Mouse (Mus musculus): Measurements from ENCODE around the gene Foxk1. TPM values are rescaled to one million over a fixed set of nuclear protein-coding genes. Genes with fewer than 3 reads are reported as not detected.

The Foxk1 gene
- polyA plus RNA-seq, 1 experiment from 2014 or later, result 3.7 TPM

GRCm38 (mm10) chr5:142482512-142482911 is 81.2 kb downstream of the Foxk1 start:
- no peaks in the 10 kb centered on the region; the same call in 1 of the 2 replicates for H3K4me1 ChIP-seq (ENCODE audit: control insufficient read depth, insufficient read depth, low read length)
- no peaks in the 10 kb centered on the region for H3K36me3 ChIP-seq (ENCODE audit: control insufficient read depth, insufficient read depth, low read length)
- H3K4me2 ChIP-seq (ENCODE audit: low read depth, low read length), result no peak overlapping the region
- H3K27me3 ChIP-seq (ENCODE audit: control insufficient read depth, insufficient read depth, low read length), result no peaks in the 10 kb centered on the region
- no peak for ATAC-seq (ENCODE audit: insufficient read depth, low FRiP score)
- WGBS, result 65% methylated on average over 2 of the region's 2 CpGs
- H3K9ac ChIP-seq (ENCODE audit: low read length), result no peak overlapping the region
- H3K9me3 ChIP-seq (replicated peaks; ENCODE audit: control insufficient read depth, low read length), result no peaks in the 10 kb centered on the region
- H3K27ac ChIP-seq (ENCODE audit: low read length), result no peak overlapping the region
- H3K4me3 ChIP-seq (replicated peaks; ENCODE audit: low read length), result no peak overlapping the region

GRCm38 (mm10) chr5:142483581-142483980 is 82.3 kb downstream of the Foxk1 start:
- H3K27ac ChIP-seq (ENCODE audit: low read length), result no peak overlapping the region
- no peaks in the 10 kb centered on the region; the same call in 1 of the 2 replicates for H3K4me1 ChIP-seq (ENCODE audit: control insufficient read depth, insufficient read depth, low read length)
- no peak overlapping the region for H3K4me2 ChIP-seq (ENCODE audit: low read depth, low read length)
- no peaks in the 10 kb centered on the region for H3K36me3 ChIP-seq (ENCODE audit: control insufficient read depth, insufficient read depth, low read length)
- H3K9me3 ChIP-seq (replicated peaks; ENCODE audit: control insufficient read depth, low read length), result no peaks in the 10 kb centered on the region
- no peaks in the 10 kb centered on the region for H3K27me3 ChIP-seq (ENCODE audit: control insufficient read depth, insufficient read depth, low read length)
- no peak for ATAC-seq (ENCODE audit: insufficient read depth, low FRiP score)
- no peak overlapping the region for H3K9ac ChIP-seq (ENCODE audit: low read length)
- 91% methylated on average over 5 of the region's 5 CpGs for WGBS
- no peak overlapping the region for H3K4me3 ChIP-seq (replicated peaks; ENCODE audit: low read length)

- Histone ChIP-seq H3K4me3 (replicated peaks; ENCODE audit: low read length) (no peak overlapping the region), H3K4me1 (ENCODE audit: control insufficient read depth, insufficient read depth, low read length) (no peaks in the 10 kb centered on the region), H3K9ac (ENCODE audit: low read length) (no peak overlapping the region), H3K4me2 (ENCODE audit: low read depth, low read length) (no peak overlapping the region), H3K9me3 (replicated peaks; ENCODE audit: control insufficient read depth, low read length) (no peaks in the 10 kb centered on the region), H3K36me3 (ENCODE audit: control insufficient read depth, insufficient read depth, low read length) (no peaks in the 10 kb centered on the region), H3K27ac (ENCODE audit: low read length) (no peak overlapping the region), H3K27me3 (ENCODE audit: control insufficient read depth, insufficient read depth, low read length) (no peaks in the 10 kb centered on the region)
- no peak; the same call in 1 of the 2 replicates for ATAC-seq (ENCODE audit: insufficient read depth, low FRiP score)
- 44% methylated on average over 9 of the region's 9 CpGs for WGBS
Measured at GRCm38 (mm10) chr5:142486654-142487053, 85.4 kb downstream of the Foxk1 start.

- WGBS, result 70% methylated on average over 9 of the region's 9 CpGs
- no peaks in the 10 kb centered on the region for H3K36me3 ChIP-seq (ENCODE audit: control insufficient read depth, insufficient read depth, low read length)
- ATAC-seq (ENCODE audit: insufficient read depth, low FRiP score), result no peak
- no peaks in the 10 kb centered on the region for H3K9me3 ChIP-seq (replicated peaks; ENCODE audit: control insufficient read depth, low read length)
- H3K27me3 ChIP-seq (ENCODE audit: control insufficient read depth, insufficient read depth, low read length), result no peaks in the 10 kb centered on the region
- H3K4me1 ChIP-seq (ENCODE audit: control insufficient read depth, insufficient read depth, low read length), result no peaks in the 10 kb centered on the region
- H3K27ac ChIP-seq (ENCODE audit: low read length), result no peak overlapping the region
- H3K4me3 ChIP-seq (replicated peaks; ENCODE audit: low read length), result no peak overlapping the region
- H3K9ac ChIP-seq (ENCODE audit: low read length), result no peak overlapping the region; the same call in 1 of the 2 replicates
- no peak overlapping the region for H3K4me2 ChIP-seq (ENCODE audit: low read depth, low read length)
Measured at GRCm38 (mm10) chr5:142489955-142490707, 88.8 kb downstream of the Foxk1 start.

- no peak for ATAC-seq (ENCODE audit: insufficient read depth, low FRiP score)
- H3K4me1 ChIP-seq (ENCODE audit: control insufficient read depth, insufficient read depth, low read length), result no peaks in the 10 kb centered on the region
- H3K27me3 ChIP-seq (ENCODE audit: control insufficient read depth, insufficient read depth, low read length), result no peaks in the 10 kb centered on the region
- no peak overlapping the region for H3K4me2 ChIP-seq (ENCODE audit: low read depth, low read length)
- no peaks in the 10 kb centered on the region for H3K36me3 ChIP-seq (ENCODE audit: control insufficient read depth, insufficient read depth, low read length)
- no peaks in the 10 kb centered on the region for H3K9me3 ChIP-seq (replicated peaks; ENCODE audit: control insufficient read depth, low read length)
- WGBS, result 86% methylated on average over 3 of the region's 3 CpGs
- no peak overlapping the region for H3K27ac ChIP-seq (ENCODE audit: low read length)
- no peak overlapping the region for H3K9ac ChIP-seq (ENCODE audit: low read length)
- no peak overlapping the region for H3K4me3 ChIP-seq (replicated peaks; ENCODE audit: low read length)
Measured at GRCm38 (mm10) chr5:142493307-142493706, 92.0 kb downstream of the Foxk1 start.

- WGBS, result 56% methylated on average over 14 of the region's 14 CpGs
- Histone ChIP-seq H3K4me3 (replicated peaks; ENCODE audit: low read length) (no peak overlapping the region), H3K4me1 (ENCODE audit: control insufficient read depth, insufficient read depth, low read length) (no peaks in the 10 kb centered on the region), H3K27ac (ENCODE audit: low read length) (no peak overlapping the region), H3K4me2 (ENCODE audit: low read depth, low read length) (no peak overlapping the region), H3K9ac (ENCODE audit: low read length) (no peak overlapping the region), H3K9me3 (replicated peaks; ENCODE audit: control insufficient read depth, low read length) (no peaks in the 10 kb centered on the region), H3K27me3 (ENCODE audit: control insufficient read depth, insufficient read depth, low read length) (no peaks in the 10 kb centered on the region), H3K36me3 (ENCODE audit: control insufficient read depth, insufficient read depth, low read length) (no peaks in the 10 kb centered on the region)
- no peak for ATAC-seq (ENCODE audit: insufficient read depth, low FRiP score)
Measured at GRCm38 (mm10) chr5:142495321-142496096, 94.2 kb downstream of the Foxk1 start.

- H3K9ac ChIP-seq (ENCODE audit: low read length), result no peak overlapping the region
- 46% methylated on average over 3 of the region's 3 CpGs for WGBS
Measured at GRCm38 (mm10) chr5:142498964-142499363, 97.7 kb downstream of the Foxk1 start.

GRCm38 (mm10) chr5:142500918-142501317 is 99.6 kb downstream of the Foxk1 start:
- H3K27me3 ChIP-seq (ENCODE audit: control insufficient read depth, insufficient read depth, low read length), result no peaks in the 10 kb centered on the region
- H3K4me2 ChIP-seq (ENCODE audit: low read depth, low read length), result no peak overlapping the region
- H3K9me3 ChIP-seq (replicated peaks; ENCODE audit: control insufficient read depth, low read length), result no peaks in the 10 kb centered on the region
- 63% methylated on average over 10 of the region's 10 CpGs for WGBS
- no peaks in the 10 kb centered on the region for H3K36me3 ChIP-seq (ENCODE audit: control insufficient read depth, insufficient read depth, low read length)
- peak; percentile 39; the same call in 1 of the 2 replicates for ATAC-seq (ENCODE audit: insufficient read depth, low FRiP score)
- no peaks in the 10 kb centered on the region for H3K4me1 ChIP-seq (ENCODE audit: control insufficient read depth, insufficient read depth, low read length)
- H3K9ac ChIP-seq (ENCODE audit: low read length), result no peak overlapping the region
- no peak overlapping the region for H3K27ac ChIP-seq (ENCODE audit: low read length)
- H3K4me3 ChIP-seq (replicated peaks; ENCODE audit: low read length), result no peak overlapping the region

More at GRCm38 (mm10) chr5:142498964-142499363, 97.7 kb downstream of the Foxk1 start:
- Histone ChIP-seq H3K9me3 (replicated peaks; ENCODE audit: control insufficient read depth, low read length) (no peaks in the 10 kb centered on the region), H3K36me3 (ENCODE audit: control insufficient read depth, insufficient read depth, low read length) (no peaks in the 10 kb centered on the region), H3K4me1 (ENCODE audit: control insufficient read depth, insufficient read depth, low read length) (no peaks in the 10 kb centered on the region), H3K27me3 (ENCODE audit: control insufficient read depth, insufficient read depth, low read length) (no peaks in the 10 kb centered on the region), H3K4me2 (ENCODE audit: low read depth, low read length) (no peak overlapping the region), H3K27ac (ENCODE audit: low read length) (no peak overlapping the region), H3K4me3 (replicated peaks; ENCODE audit: low read length) (no peak overlapping the region)
- ATAC-seq (ENCODE audit: insufficient read depth, low FRiP score), result no peak

- Histone ChIP-seq H3K36me3 (ENCODE audit: control insufficient read depth, insufficient read depth, low read length) (no peaks in the 10 kb centered on the region), H3K27me3 (ENCODE audit: control insufficient read depth, insufficient read depth, low read length) (no peaks in the 10 kb centered on the region)
- WGBS, result 2% methylated on average over 3 of the region's 3 CpGs
Measured at GRCm38 (mm10) chr5:142502414-142502813, 101.1 kb downstream of the Foxk1 start.

More at GRCm38 (mm10) chr5:142502414-142502813, 101.1 kb downstream of the Foxk1 start:
- no peak overlapping the region for H3K9ac ChIP-seq (ENCODE audit: low read length)
- H3K4me3 ChIP-seq (replicated peaks; ENCODE audit: low read length), result no peak overlapping the region
- no peak overlapping the region for H3K27ac ChIP-seq (ENCODE audit: low read length)
- ATAC-seq (ENCODE audit: insufficient read depth, low FRiP score), result peak; percentile 87
- no peaks in the 10 kb centered on the region for H3K9me3 ChIP-seq (replicated peaks; ENCODE audit: control insufficient read depth, low read length)
- H3K4me2 ChIP-seq (ENCODE audit: low read depth, low read length), result no peak overlapping the region
- no peaks in the 10 kb centered on the region for H3K4me1 ChIP-seq (ENCODE audit: control insufficient read depth, insufficient read depth, low read length)
